ENCODE assay signal across 9 mouse cellular contexts in the genomic region with DNA sequence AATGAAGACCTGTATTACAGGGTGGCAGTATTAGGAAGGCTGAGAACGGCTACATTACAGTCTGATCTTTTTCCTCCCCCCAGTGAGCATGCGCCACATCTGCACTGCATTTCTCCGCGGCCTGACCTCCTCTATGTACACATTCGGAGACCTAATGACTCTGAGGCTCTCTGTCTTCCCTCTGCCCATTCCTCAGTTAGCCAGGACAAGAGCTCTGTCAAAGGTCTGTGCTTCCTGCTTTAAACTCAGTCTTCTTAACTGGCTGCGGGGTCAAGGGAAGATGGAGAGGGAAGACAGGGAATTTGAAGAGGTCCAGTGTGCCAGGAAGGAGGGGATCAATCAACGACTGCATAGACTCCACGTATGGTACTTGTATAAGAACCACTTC. TPM values are rescaled to one million over a fixed set of nuclear protein-coding genes. Genes with fewer than 3 reads are reported as not detected.
DNase-seq lines count a peak whose midpoint lies in the region; ATAC-seq and TF ChIP-seq lines count a peak whose summit lies in the region.
"Had no signal": no experiment of that assay in that cellular context is flagged by ENCODE, and none has a peak within 500 bp of the region (broad histone marks: within the 10 kb centered on the region; RNA-seq: fewer than 3 reads in every experiment).

No protein-coding gene starts in this region.

- no peaks in the 10 kb centered on the region for H3K9me3 ChIP-seq in kidney, embryonic 15.5 days (replicated peaks)
- H3K9me3 ChIP-seq in embryonic facial prominence, embryonic 14.5 days (ENCODE audit: control insufficient read depth, low read length): no peaks in the 10 kb centered on the region
- no peaks in the 10 kb centered on the region for H3K9me3 ChIP-seq in liver, embryonic 16.5 days (replicated peaks; ENCODE audit: control insufficient read depth, low read length)

- no peak overlapping the region for H3K9ac ChIP-seq in kidney, embryonic 15.5 days
- no peak overlapping the region for H3K9ac ChIP-seq in embryonic facial prominence, embryonic 14.5 days (ENCODE audit: low read depth, low read length)
- no peak overlapping the region for H3K9ac ChIP-seq in liver, embryonic 16.5 days (ENCODE audit: low read depth, low read length)

- no peaks in the 10 kb centered on the region for H3K27me3 ChIP-seq in kidney, embryonic 15.5 days
- no peaks in the 10 kb centered on the region for H3K27me3 ChIP-seq in embryonic facial prominence, embryonic 14.5 days (replicated peaks; ENCODE audit: control insufficient read depth, insufficient read depth, low read length)
- H3K27me3 ChIP-seq in liver, embryonic 16.5 days (ENCODE audit: control insufficient read depth, insufficient read depth, low read depth, low read length): no peaks in the 10 kb centered on the region

- 11% methylated on average over 8 of the region's 8 CpGs for WGBS in kidney, embryonic 15.5 days
- 23% methylated on average over 8 of the region's 8 CpGs for WGBS in embryonic facial prominence, embryonic 14.5 days
- WGBS in liver, embryonic 16.5 days (ENCODE audit: insufficient replicate concordance): 39% methylated on average over 8 of the region's 8 CpGs

- no peak; the same call in 1 of the 2 replicates for ATAC-seq in kidney, embryonic 15.5 days (replicated peaks; ENCODE audit: low FRiP score)
- no peak for ATAC-seq in embryonic facial prominence, embryonic 14.5 days (ENCODE audit: low read depth)
- ATAC-seq in liver, embryonic 16.5 days (ENCODE audit: low read depth): peak; percentile 32; the same call in 1 of the 2 replicates

- H3K4me1 ChIP-seq in kidney, embryonic 15.5 days: peaks cover 68% of the 10 kb centered on the region
- H3K4me1 ChIP-seq in embryonic facial prominence, embryonic 14.5 days (ENCODE audit: control insufficient read depth, insufficient read depth, low read length): peaks cover 44% of the 10 kb centered on the region
- H3K4me1 ChIP-seq in liver, embryonic 16.5 days (ENCODE audit: control insufficient read depth, low read depth, low read length): peaks cover 34% of the 10 kb centered on the region

- TF ChIP-seq CTCF in gastrocnemius, adult 2 months (IDR thresholded peaks at IDR 0.05): no peak

- H3K4me3 ChIP-seq in gastrocnemius, adult 2 months: peak overlapping the region; percentile 56
- H3K4me3 ChIP-seq in kidney, embryonic 15.5 days (replicated peaks): no peak overlapping the region
- H3K4me3 ChIP-seq in embryonic facial prominence, embryonic 14.5 days (ENCODE audit: low read depth, low read length): peak overlapping the region; percentile 12; the same call in 1 of the 2 replicates
- no peak overlapping the region for H3K4me3 ChIP-seq in liver, embryonic 16.5 days (ENCODE audit: low read depth, low read length)

- H3K4me2 ChIP-seq in kidney, embryonic 15.5 days: peak overlapping the region; percentile 50
- peak overlapping the region; percentile 45 for H3K4me2 ChIP-seq in embryonic facial prominence, embryonic 14.5 days (ENCODE audit: low read depth, low read length)
- H3K4me2 ChIP-seq in liver, embryonic 16.5 days (ENCODE audit: low read depth, low read length): no peak overlapping the region

- intact Hi-C loops in gastrocnemius, adult 2 months (cut with DNase I): no loop called here

- peak overlapping the region; percentile 76 for H3K27ac ChIP-seq in gastrocnemius, adult 2 months
- H3K27ac ChIP-seq in kidney, embryonic 15.5 days: peak overlapping the region; percentile 79
- peak overlapping the region; percentile 74 for H3K27ac ChIP-seq in embryonic facial prominence, embryonic 14.5 days (replicated peaks; ENCODE audit: low read depth, low read length)
- H3K27ac ChIP-seq in liver, embryonic 16.5 days (ENCODE audit: low read length): peak overlapping the region; percentile 74

- DNase-seq in gastrocnemius, adult 2 months: no peak
- DNase-seq in gastrocnemius, adult 18-20 months (ENCODE audit: low spot score): no peak
- no peak for DNase-seq in kidney, postnatal 10 days
- DNase-seq in embryonic facial prominence, embryonic 14.5 days (ENCODE audit: low spot score): no peak
- no peak for DNase-seq in spleen, postnatal 4 days (ENCODE audit: low spot score in 2 of 2)
- no peak for DNase-seq in retina, embryonic 14.5 days (ENCODE audit: low spot score)
- DNase-seq: cerebellum, adult 11-12 months had no signal

- no peaks in the 10 kb centered on the region for H3K36me3 ChIP-seq in kidney, embryonic 15.5 days
- no peaks in the 10 kb centered on the region for H3K36me3 ChIP-seq in embryonic facial prominence, embryonic 14.5 days (ENCODE audit: control insufficient read depth, insufficient read depth, low read length)
- H3K36me3 ChIP-seq in liver, embryonic 16.5 days (ENCODE audit: control insufficient read depth, insufficient read depth): no peaks in the 10 kb centered on the region

RNA-seq across cellular contexts. Expression of gene Rassf3, which starts 39.9 kb away (rescaled TPM):
- 10 to 100 TPM; 29.2 to 47.3 TPM for total RNA-seq in gastrocnemius, adult 2 months (2021)
- 10 to 100 TPM; 34.7 to 47.5 TPM for total RNA-seq in gastrocnemius, adult 18-20 months (2021)
- 13.8 and 14.7 TPM in 2 replicates for polyA plus RNA-seq in kidney, embryonic 15.5 days (2015; fragmentation: Nextera tagmentation; extraction: Ambion mirVana)
- polyA plus RNA-seq in embryonic facial prominence, embryonic 14.5 days (2014; fragmentation: Nextera tagmentation; extraction: Ambion mirVana): 23.6 and 27.0 TPM in 2 replicates
- 12.1 and 13.3 TPM in 2 replicates for polyA plus RNA-seq in liver, embryonic 16.5 days (2015; fragmentation: Nextera tagmentation; extraction: Ambion mirVana)

Comparison
In these comparisons a context has a peak if more than half of its experiments do, and no peak if none do; other contexts are left out.
1. H3K4me3 ChIP-seq: peak in gastrocnemius, adult 2 months (single experiment) and embryonic facial prominence, embryonic 14.5 days (single experiment); none in kidney, embryonic 15.5 days (single experiment) and liver, embryonic 16.5 days (single experiment).
2. Peak in every context shown above with its lines, with median percentiles within 50 percentile points of each other: H3K27ac ChIP-seq.